Mouse (Mus musculus) liver, adult 2 months (tissue): ENCODE measurements around the gene Cpn1. TPM values are rescaled to one million over a fixed set of nuclear protein-coding genes. Genes with fewer than 3 reads are reported as not detected.
A peak's percentile ranks its signal among the peaks of the same experiment; 100 is the strongest.

Source experiments
- DNase-seq: peaks from one replicate; pipeline ENCODE4 v3.0.0-alpha.2; 2011; ENCODE audit warnings: low read depth, low spot score; ENCODE audit errors: extremely low read depth
- H3K27ac ChIP-seq: fragments of 200-500 bp; replicated peaks from 2 replicates; pipeline ENCODE4 v1.5.1; 2012; ENCODE audit warnings: low read depth, mild to moderate bottlenecking, control low read depth, inconsistent platforms, low read length; ENCODE audit not compliant: insufficient read depth
- H3K27me3 ChIP-seq: fragments of 200-500 bp; 2 replicates; pipeline ENCODE4 v1.6.1; 2012; ENCODE audit warnings: mild to moderate bottlenecking, moderate library complexity, low read length, inconsistent platforms; ENCODE audit not compliant: control insufficient read depth, insufficient read depth
- H3K36me3 ChIP-seq: fragments of 200-500 bp; 2 replicates; pipeline ENCODE4 v1.6.1; 2012; ENCODE audit warnings: low read length, inconsistent platforms; ENCODE audit not compliant: control insufficient read depth, insufficient read depth
- H3K4me1 ChIP-seq: fragments of 200-500 bp; 2 replicates; pipeline ENCODE4 v1.6.1; 2011; ENCODE audit warnings: low read length; ENCODE audit not compliant: control insufficient read depth, insufficient read depth
- H3K4me3 ChIP-seq: fragments of 200-500 bp; 2 replicates; pipeline ENCODE4 v1.5.1; 2011; ENCODE audit warnings: low read depth, mild to moderate bottlenecking, control low read depth, low read length, moderate library complexity; ENCODE audit not compliant: insufficient read depth
- H3K79me2 ChIP-seq: fragments of 200-500 bp; 2 replicates; pipeline ENCODE4 v1.6.1; 2012; ENCODE audit warnings: inconsistent platforms, mild to moderate bottlenecking, low read length, moderate library complexity; ENCODE audit not compliant: control insufficient read depth, insufficient read depth
- H3K9ac ChIP-seq: fragments of 200-500 bp; 2 replicates; pipeline ENCODE4 v1.6.1; 2012; ENCODE audit warnings: low read depth, mild to moderate bottlenecking, control low read depth, inconsistent platforms, low read length
- CTCF ChIP-seq: fragments of 200-500 bp; IDR thresholded peaks from 2 replicates; pipeline ENCODE4 v1.5.1; 2011; ENCODE audit warnings: low read depth, low read length, control low read depth
- POLR2A ChIP-seq: fragments of 200-500 bp; IDR thresholded peaks from 2 replicates; pipeline ENCODE4 v1.6.1; 2011; ENCODE audit warnings: low read length, control low read depth; ENCODE audit not compliant: insufficient read depth; ENCODE audit errors: extremely low read depth
- WGBS: fragments of 180-500 bp; shearing (Covaris S2); methylation state at CpG from one replicate; pipeline ENCODE4 v1.1.7; 2018; 5-methylcytosine and 5-hydroxymethylcytosine counted together
- polyA plus RNA-seq: library from polyadenylated mRNA; depleted of rRNA; stranded (reverse); fragments of >200 nt; gene quantifications from 2 replicates; pipeline ENCODE4 v1.2.3, GENCODE M21; 2012
- total RNA-seq: library from RNA; depleted of rRNA; stranded (reverse); fragments of >200 nt; gene quantifications from 2 replicates; pipeline ENCODE4 v1.2.3, GENCODE M21; 2014

The Cpn1 gene
- total and polyA plus RNA-seq, 2 experiments, result 215 to 336 TPM

DNA sequence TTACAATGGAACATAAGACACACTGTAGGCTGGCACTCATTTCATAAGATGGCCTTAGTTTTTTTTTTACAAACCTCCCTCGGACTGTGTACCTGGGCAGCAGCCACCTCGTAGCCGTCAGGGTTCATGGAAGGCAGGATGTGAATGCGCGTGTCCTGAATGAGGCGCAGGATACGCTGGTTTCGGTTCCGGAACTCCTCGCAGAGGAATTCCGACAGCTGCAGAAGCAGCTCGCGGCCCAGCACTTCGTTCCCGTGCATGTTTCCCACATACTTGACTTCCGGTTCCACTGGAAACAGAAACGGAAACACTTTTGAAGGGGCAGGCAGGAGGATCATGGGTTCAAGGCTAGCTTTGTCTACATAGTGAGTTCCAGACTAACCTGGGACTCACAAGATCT is 5.6 kb downstream of the Cpn1 start:
- H3K27ac ChIP-seq, result no peak overlapping the region
- peaks cover 9% of the 10 kb centered on the region for H3K4me1 ChIP-seq
- WGBS, result 92% methylated on average over 17 of the region's 17 CpGs
- H3K36me3 ChIP-seq, result peaks cover 31% of the 10 kb centered on the region
- no peak for DNase-seq
- H3K9ac ChIP-seq, result no peak overlapping the region
- peaks cover 19% of the 10 kb centered on the region; the same call in 1 of the 2 replicates for H3K79me2 ChIP-seq
- no peak overlapping the region for H3K4me3 ChIP-seq
- H3K27me3 ChIP-seq, result no peaks in the 10 kb centered on the region
- TF ChIP-seq POLR2A, result no peak
- TF ChIP-seq CTCF, result no peak

- peaks cover 51% of the 10 kb centered on the region for H3K36me3 ChIP-seq
- H3K27me3 ChIP-seq, result no peaks in the 10 kb centered on the region
- H3K4me1 ChIP-seq, result peaks cover under 1% of the 10 kb centered on the region; the same call in 1 of the 2 replicates
- WGBS, result 86% methylated on average over 3 of the region's 3 CpGs
- no peak overlapping the region for H3K27ac ChIP-seq
- H3K4me3 ChIP-seq, result no peak overlapping the region
- no peak overlapping the region for H3K9ac ChIP-seq
- peaks cover 9% of the 10 kb centered on the region; the same call in 1 of the 2 replicates for H3K79me2 ChIP-seq
- no peak for TF ChIP-seq CTCF
- DNase-seq, result no peak
Measured at GRCm38 (mm10) chr19:43977799-43978198, 8.6 kb downstream of the Cpn1 start.

DNA sequence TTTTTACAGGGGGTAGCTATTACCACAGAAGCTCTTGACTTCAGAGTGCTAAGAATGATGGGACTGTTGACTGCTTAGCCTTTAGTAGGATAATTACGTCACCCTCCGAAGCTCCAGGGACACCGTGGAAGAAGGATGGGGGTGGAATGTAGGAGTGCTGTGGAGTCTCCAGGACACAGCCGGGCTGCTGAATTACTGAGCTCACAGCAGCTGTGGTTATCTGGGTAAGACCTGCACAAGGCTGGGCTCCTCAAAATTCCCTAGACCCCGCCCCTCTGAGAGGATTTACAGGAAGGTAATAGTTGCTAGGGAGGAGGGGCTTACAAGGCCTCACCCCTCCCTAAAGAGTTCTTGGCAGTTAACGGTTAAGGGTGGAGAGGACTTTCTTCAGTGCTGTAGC is 9.7 kb downstream of the Cpn1 start:
- Histone ChIP-seq H3K27me3 (no peaks in the 10 kb centered on the region), H3K9ac (no peak overlapping the region), H3K4me1 (peaks cover 7% of the 10 kb centered on the region), H3K4me3 (no peak overlapping the region), H3K27ac (no peak overlapping the region), H3K79me2 (peaks cover 8% of the 10 kb centered on the region; the same call in 1 of the 2 replicates), H3K36me3 (peaks cover 52% of the 10 kb centered on the region)
- 81% methylated on average over 6 of the region's 6 CpGs for WGBS
- DNase-seq, result no peak
- TF ChIP-seq POLR2A, result no peak
- TF ChIP-seq CTCF, result no peak

DNA sequence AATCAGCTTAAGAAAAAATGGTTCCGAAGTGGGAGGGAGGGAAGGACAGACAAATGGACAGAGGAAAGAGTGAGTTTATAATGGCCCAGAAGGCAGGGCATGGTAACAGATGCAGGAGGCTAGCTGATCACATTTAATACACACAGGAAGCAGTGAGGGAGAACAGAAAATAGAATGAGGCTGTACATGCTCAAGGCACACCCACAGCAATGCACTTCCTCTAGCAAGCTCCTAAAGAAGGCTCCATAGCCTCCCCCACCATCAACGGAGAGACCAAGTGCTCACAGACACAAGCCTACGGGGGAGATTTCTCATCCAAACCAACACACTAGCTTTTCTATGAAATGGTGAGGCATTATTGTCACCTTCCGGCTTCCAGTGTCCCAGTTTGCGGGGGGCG is 12.1 kb downstream of the Cpn1 start:
- Histone ChIP-seq H3K79me2 (peaks cover 6% of the 10 kb centered on the region; the same call in 1 of the 2 replicates), H3K36me3 (peaks cover 46% of the 10 kb centered on the region), H3K27me3 (no peaks in the 10 kb centered on the region), H3K4me3 (no peak overlapping the region), H3K27ac (no peak overlapping the region), H3K9ac (no peak overlapping the region), H3K4me1 (peaks cover 12% of the 10 kb centered on the region)
- no peak for TF ChIP-seq CTCF
- no peak for TF ChIP-seq POLR2A
- no peak for DNase-seq
- 94% methylated on average over 6 of the region's 6 CpGs for WGBS

DNA sequence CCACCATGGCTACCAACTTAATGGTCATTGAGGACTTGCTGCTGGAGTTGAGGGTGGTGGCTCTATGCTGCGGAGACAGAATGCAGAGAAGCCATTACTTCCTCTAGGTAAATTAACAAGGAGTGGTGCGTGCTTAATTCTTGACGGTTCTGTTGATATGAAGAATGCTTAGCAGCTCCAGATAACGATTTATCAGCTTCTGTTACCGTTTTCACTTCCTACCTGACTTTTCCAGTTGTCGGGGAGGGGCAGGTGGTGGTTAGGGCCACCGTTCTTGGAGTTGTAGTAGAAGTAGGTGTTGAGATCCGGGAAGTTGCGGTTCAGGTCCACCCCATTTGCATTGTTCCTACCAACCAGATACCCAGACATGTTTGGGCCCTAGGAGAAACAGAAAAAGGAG is 12.6 kb downstream of the Cpn1 start:
- TF ChIP-seq CTCF, result no peak
- TF ChIP-seq POLR2A, result no peak
- Histone ChIP-seq H3K9ac (no peak overlapping the region), H3K27ac (no peak overlapping the region), H3K4me3 (no peak overlapping the region), H3K79me2 (peaks cover 6% of the 10 kb centered on the region; the same call in 1 of the 2 replicates), H3K4me1 (peaks cover 12% of the 10 kb centered on the region), H3K36me3 (peaks cover 49% of the 10 kb centered on the region), H3K27me3 (no peaks in the 10 kb centered on the region)
- 87% methylated on average over 9 of the region's 9 CpGs for WGBS
- no peak for DNase-seq

- Histone ChIP-seq H3K27ac (peak overlapping the region; percentile 95), H3K27me3 (no peaks in the 10 kb centered on the region), H3K9ac (no peak overlapping the region), H3K79me2 (0 out of 2 replicates have a peak, but pooled peaks cover 3% of the 10 kb centered on the region), H3K36me3 (peaks cover 47% of the 10 kb centered on the region), H3K4me1 (peaks cover 12% of the 10 kb centered on the region), H3K4me3 (no peak overlapping the region)
- DNase-seq, result peak; percentile 95
- TF ChIP-seq CTCF (no peak), POLR2A (no peak)
- 26% methylated on average over 8 of the region's 8 CpGs for WGBS
Measured at GRCm38 (mm10) chr19:43972129-43972528, 14.2 kb downstream of the Cpn1 start.
